Mouse (Mus musculus): ENCODE data around the gene Slc4a5. TPM values are rescaled to one million over a fixed set of nuclear protein-coding genes. Genes with fewer than 3 reads are reported as not detected.
A peak's percentile ranks its signal among the peaks of the same experiment; 100 is the strongest.

Slc4a5 gene
- total RNA-seq, 2 experiments from 2014 or later = 0.31 to 2.9 TPM

- peak; percentile 88 to 92 for DNase-seq (ENCODE audit: low spot score in 2 of 2)
Measured at GRCm38 (mm10) chr6:83349274-83349958, 129.8 kb downstream of the Slc4a5 start.

- no peak for DNase-seq (ENCODE audit: low spot score in 2 of 2)
Measured at GRCm38 (mm10) chr6:83350172-83350571, 130.5 kb downstream of the Slc4a5 start.

GRCm38 (mm10) chr6:83350851-83351405, 131.3 kb downstream of the Slc4a5 start:
- no peak for DNase-seq (ENCODE audit: low spot score in 2 of 2)

GRCm38 (mm10) chr6:83351490-83352160, 132.0 kb downstream of the Slc4a5 start:
- no peak for DNase-seq (ENCODE audit: low spot score in 2 of 2)

GRCm38 (mm10) chr6:83352666-83353410, 133.2 kb downstream of the Slc4a5 start:
- no peak for DNase-seq (ENCODE audit: low spot score in 2 of 2)

Other genes starting within 250 kb of the Slc4a5 start
- 1 to 10 TPM; 1.6 to 2.4 TPM for gene Dok1, start 186.4 kb upstream of the Slc4a5 start, total RNA-seq (2021)
- gene Loxl3, start 185.7 kb upstream of the Slc4a5 start, total RNA-seq (2021) = 1 to 10 TPM; 3.0 to 5.7 TPM
- 100 to 1,000 TPM in 1 of 2 experiments, 10 to 100 TPM in 1; 92.7 to 115 TPM for gene Aup1, start 165.3 kb upstream of the Slc4a5 start, total RNA-seq (2021)
- gene Htra2, start 164.6 kb upstream of the Slc4a5 start, total RNA-seq (2021) = 10 to 100 TPM; 68.0 to 70.4 TPM
- under 1 TPM; 0.37 to 0.54 TPM for gene Dqx1, start 162.0 kb upstream of the Slc4a5 start, total RNA-seq (2021)
- not detected for gene Tlx2, start 149.5 kb upstream of the Slc4a5 start, total RNA-seq (2021)
- 10 to 100 TPM; 18.8 to 22.2 TPM for gene Pcgf1, start 142.0 kb upstream of the Slc4a5 start, total RNA-seq (2021)
- under 1 TPM; 0.42 to 0.46 TPM for gene Lbx2, start 133.5 kb upstream of the Slc4a5 start, total RNA-seq (2021)
- 10 to 100 TPM in 1 of 2 experiments, 1 to 10 TPM in 1; 5.9 to 12.0 TPM for gene Ccdc142, start 118.2 kb upstream of the Slc4a5 start, total RNA-seq (2021)
- gene Gm42688, start 118.2 kb upstream of the Slc4a5 start, total RNA-seq (2021) = 1 to 10 TPM; 7.2 to 8.1 TPM
- 10 to 100 TPM; 55.6 to 58.1 TPM for gene Mrpl53, start 110.8 kb upstream of the Slc4a5 start, total RNA-seq (2021)
- gene Mogs, start 104.3 kb upstream of the Slc4a5 start, total RNA-seq (2021) = 10 to 100 TPM; 27.7 to 30.3 TPM
- gene Wbp1, start 98.3 kb upstream of the Slc4a5 start, total RNA-seq (2021) = 10 to 100 TPM; 68.6 to 72.7 TPM
- 10 to 100 TPM; 21.6 to 22.6 TPM for gene Ino80b, start 94.4 kb upstream of the Slc4a5 start, total RNA-seq (2021)
- gene Rtkn, start 84.4 kb upstream of the Slc4a5 start, total RNA-seq (2021) = 10 to 100 TPM; 36.2 to 36.5 TPM
- gene Wdr54, start 63.4 kb upstream of the Slc4a5 start, total RNA-seq (2021) = 10 to 100 TPM; 21.5 to 28.1 TPM
- gene 1700003E16Rik, start 63.4 kb upstream of the Slc4a5 start, total RNA-seq (2021) = 10 to 100 TPM; 20.6 to 22.1 TPM
- 100 to 1,000 TPM; 360 to 362 TPM for gene Dctn1, start 53.9 kb upstream of the Slc4a5 start, total RNA-seq (2021)
- gene Mthfd2, start 106.1 kb downstream of the Slc4a5 start, total RNA-seq (2021) = 10 to 100 TPM; 10.3 to 11.3 TPM
- 10 to 100 TPM; 24.2 to 25.0 TPM for gene Mob1a, start 106.2 kb downstream of the Slc4a5 start, total RNA-seq (2021)
- gene Bola3, start 129.3 kb downstream of the Slc4a5 start, total RNA-seq (2021) = 10 to 100 TPM; 35.5 to 36.3 TPM
- gene Tet3, start 239.3 kb downstream of the Slc4a5 start, total RNA-seq (2021) = 100 to 1,000 TPM; 102 TPM

Measured in layer of hippocampus, postnatal 10 days (tissue).